Mouse (Mus musculus) T-cell, adult 66 days (primary cell): ENCODE measurements around the gene Lrrc32. TPM values are rescaled to one million over a fixed set of nuclear protein-coding genes. Genes with fewer than 3 reads are reported as not detected.

Source experiments
- total RNA-seq, 2 experiments: library from RNA; stranded (reverse); gene quantifications; 3 replicates in 1 of 2; 4 replicates in 1 of 2; pipeline ENCODE4 v1.2.4; 2023

Lrrc32 gene
- 1 to 10 TPM; 8.7 to 9.6 TPM for total RNA-seq

DNA sequence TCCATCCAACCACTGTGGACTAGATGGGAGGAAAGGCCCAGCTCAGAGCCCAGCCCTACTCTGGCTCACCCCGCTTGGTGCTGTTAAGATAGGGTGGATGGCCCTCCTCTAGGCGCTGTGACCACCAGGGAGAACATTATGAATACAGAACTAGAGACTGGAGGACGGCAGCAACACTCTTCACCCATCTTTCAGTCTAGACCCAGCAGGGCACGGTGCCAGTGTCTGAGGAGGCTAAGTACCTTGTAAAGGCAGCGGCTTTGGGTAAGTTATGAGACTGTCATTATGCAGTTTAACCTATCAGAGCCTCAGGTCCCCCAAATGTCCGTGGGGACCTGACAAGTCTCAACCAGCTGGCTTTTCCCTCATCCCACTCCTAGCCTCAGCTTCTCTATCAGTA, at the start of gene Lrrc32:
TSS of gene Lrrc32 (plus strand) at position 153 of the 400 bp plus-strand sequence.

DNA sequence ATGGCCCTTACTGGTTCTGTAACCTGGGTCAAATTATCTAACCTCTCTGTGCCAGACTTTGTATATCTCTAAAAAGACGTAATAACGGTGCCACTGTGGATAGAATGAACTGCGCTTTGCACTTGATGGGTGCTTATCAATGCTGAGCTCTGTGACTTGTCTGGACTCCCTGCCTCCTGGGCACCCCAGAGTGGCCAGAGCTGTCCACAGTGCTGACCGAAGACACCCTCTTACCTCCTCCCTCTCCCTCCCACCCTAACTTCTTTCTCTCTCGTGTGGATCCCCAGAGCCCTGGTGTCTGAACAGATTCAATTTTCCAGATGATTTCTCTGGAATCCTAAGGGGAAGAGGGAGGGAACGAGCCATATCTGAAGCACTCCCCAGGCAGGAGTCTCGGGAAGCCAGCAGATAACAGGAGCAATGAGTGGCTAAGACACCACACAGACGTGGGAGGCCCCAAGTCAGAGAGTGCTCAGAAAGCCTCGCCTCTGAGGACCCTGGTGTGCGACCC, 49.1 kb upstream of the Lrrc32 start, which contains the start of gene Gucy2d:
TSS of gene Gucy2d (plus strand) at position 461 of the 511 bp plus-strand sequence.

Other genes with a start within 250 kb of the Lrrc32 start
- 1 to 10 TPM; 6.8 TPM for gene Acer3, start 168.1 kb upstream of the Lrrc32 start, total RNA-seq
- under 1 TPM in 1 of 2 experiments, not detected in 1; 0.26 TPM for gene Tsku, start 128.0 kb upstream of the Lrrc32 start, total RNA-seq
- not detected for gene Gucy2d, start 48.9 kb upstream of the Lrrc32 start, total RNA-seq
- 100 to 1,000 TPM in 1 of 2 experiments, 10 to 100 TPM in 1; 95.3 to 101 TPM for gene Emsy, start 167.5 kb downstream of the Lrrc32 start, total RNA-seq
- gene Thap12, start 213.8 kb downstream of the Lrrc32 start, total RNA-seq, result 10 to 100 TPM; 55.1 to 57.0 TPM